Comparison of ENCODE assay signal across 8 mouse cellular contexts in the genomic region with DNA sequence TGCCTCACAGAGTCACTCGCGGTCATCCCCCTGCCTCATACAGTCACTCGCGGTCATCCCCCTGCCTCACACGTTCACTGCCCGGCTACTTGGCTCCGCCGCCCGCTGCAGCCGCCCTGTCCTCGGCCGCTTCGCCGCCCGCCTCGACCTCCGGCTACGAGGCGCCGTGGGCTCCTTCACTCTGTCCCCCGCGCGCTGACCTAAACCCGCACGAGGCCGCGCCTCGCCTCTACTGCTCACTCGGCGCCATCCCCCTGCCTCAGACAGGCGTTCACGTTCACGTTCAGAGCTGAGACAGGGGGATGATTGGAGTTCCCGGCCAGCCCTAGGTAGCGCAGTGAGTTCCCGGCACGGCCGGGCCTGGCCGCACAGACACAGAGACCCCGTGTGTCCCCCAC. TPM values are rescaled to one million over a fixed set of nuclear protein-coding genes. Genes with fewer than 3 reads are reported as not detected.
DNase-seq lines count a peak whose midpoint lies in the region; ATAC-seq and TF ChIP-seq lines count a peak whose summit lies in the region.
"Not testable (repeated sequence)": the region's sequence is repeated elsewhere in the genome, so short reads cannot be mapped to it uniquely, and the experiment has no call there.

No protein-coding gene starts in this region.

- not testable (repeated sequence) for H3K9me3 ChIP-seq in embryonic facial prominence, embryonic 15.5 days (replicated peaks); hindbrain, embryonic 12.5 days (replicated peaks); midbrain, embryonic 16.5 days (replicated peaks; ENCODE audit: control insufficient read depth, low read length, poor library complexity, severe bottlenecking); stomach, embryonic 16.5 days (replicated peaks; ENCODE audit: control insufficient read depth, low read length)

- peak overlapping the region; percentile 41 for H3K4me2 ChIP-seq in embryonic facial prominence, embryonic 15.5 days (replicated peaks)
- peak overlapping the region; percentile 47 for H3K4me2 ChIP-seq in hindbrain, embryonic 12.5 days (replicated peaks)
- peak overlapping the region; percentile 54 for H3K4me2 ChIP-seq in midbrain, embryonic 16.5 days (ENCODE audit: low read length)
- peak overlapping the region; percentile 66 for H3K4me2 ChIP-seq in stomach, embryonic 16.5 days (ENCODE audit: low read depth, low read length)

- DNase-seq in Patski (ENCODE audit: low read depth, low spot score); lung, adult 2 months: not testable (repeated sequence)
- DNase-seq in gastrocnemius, postnatal 10 days, result peak; percentile 73
- peak in 1 of 2 experiments; percentile 66 for DNase-seq in layer of hippocampus, adult 2 months (ENCODE audit: low spot score in 2 of 2)

- peak; percentile 1 for ATAC-seq in Patski
- not testable (repeated sequence) for ATAC-seq in embryonic facial prominence, embryonic 15.5 days (ENCODE audit: insufficient number of reproducible peaks, low FRiP score, low TSS enrichment, low read depth); hindbrain, embryonic 12.5 days (ENCODE audit: low FRiP score); midbrain, embryonic 16.5 days
- ATAC-seq in stomach, embryonic 16.5 days (ENCODE audit: insufficient read depth, low FRiP score), result 0 out of 2 replicates have a peak, but pooled peaks have one; percentile 2

- in situ Hi-C loops in Patski (cut with MboI; ENCODE audit: low pct_unique_long_range_greater_than_20kb), result not testable (repeated sequence)

- H3K27me3 ChIP-seq in Patski; embryonic facial prominence, embryonic 15.5 days; hindbrain, embryonic 12.5 days; midbrain, embryonic 16.5 days (ENCODE audit: control insufficient read depth, insufficient read depth, low read depth, low read length); stomach, embryonic 16.5 days (ENCODE audit: control insufficient read depth, insufficient read depth, low read length): not testable (repeated sequence)

- TF ChIP-seq CTCF in Patski (IDR thresholded peaks at IDR 0.05); layer of hippocampus, adult 2 months (conservative IDR thresholded peaks at IDR 0.05); lung, adult 2 months (IDR thresholded peaks at IDR 0.05; ENCODE audit: insufficient read depth, low read length): not testable (repeated sequence)

- CTCF ChIA-PET in Patski (lab: Charles Lee), result not testable (repeated sequence)

- H3K36me3 ChIP-seq in embryonic facial prominence, embryonic 15.5 days; hindbrain, embryonic 12.5 days; midbrain, embryonic 16.5 days (ENCODE audit: control insufficient read depth, insufficient read depth, low read length); stomach, embryonic 16.5 days (ENCODE audit: control insufficient read depth, insufficient read depth, low read length): not testable (repeated sequence)

- POLR2A ChIA-PET in Patski (lab: Charles Lee), result not testable (repeated sequence)

- not testable (repeated sequence) for TF ChIP-seq POLR2A in lung, adult 2 months (IDR thresholded peaks at IDR 0.05; ENCODE audit: borderline replicate concordance, extremely low read depth, low read depth, low read length)

- not testable (repeated sequence) for H3K9ac ChIP-seq in embryonic facial prominence, embryonic 15.5 days; hindbrain, embryonic 12.5 days
- H3K9ac ChIP-seq in midbrain, embryonic 16.5 days (ENCODE audit: low read depth, low read length), result peak overlapping the region; percentile 57
- peak overlapping the region; percentile 57 for H3K9ac ChIP-seq in stomach, embryonic 16.5 days (ENCODE audit: low read length)

- not testable (repeated sequence) for H3K4me1 ChIP-seq in embryonic facial prominence, embryonic 15.5 days; hindbrain, embryonic 12.5 days; lung, adult 2 months (ENCODE audit: control insufficient read depth, insufficient read depth, low read length); midbrain, embryonic 16.5 days (ENCODE audit: control insufficient read depth, insufficient read depth, low read length); stomach, embryonic 16.5 days (ENCODE audit: control insufficient read depth, insufficient read depth, low read length)

- WGBS in embryonic facial prominence, embryonic 15.5 days, result 45% methylated on average over 4 of the region's 40 CpGs
- 26% methylated on average over 4 of the region's 40 CpGs for WGBS in hindbrain, embryonic 12.5 days
- WGBS in lung, adult 2 months, result 0% methylated on average over 1 of the region's 40 CpGs
- WGBS in midbrain, embryonic 16.5 days, result 7% methylated on average over 3 of the region's 40 CpGs
- WGBS in stomach, embryonic 16.5 days, result 23% methylated on average over 19 of the region's 40 CpGs

- not testable (repeated sequence) for H3K27ac ChIP-seq in embryonic facial prominence, embryonic 15.5 days (replicated peaks)
- H3K27ac ChIP-seq in hindbrain, embryonic 12.5 days, result peak overlapping the region; percentile 77; the same call in 1 of the 2 replicates
- peak overlapping the region; percentile 67 for H3K27ac ChIP-seq in layer of hippocampus, adult 2 months
- H3K27ac ChIP-seq in midbrain, embryonic 16.5 days (ENCODE audit: low read length), result peak overlapping the region; percentile 72
- H3K27ac ChIP-seq in stomach, embryonic 16.5 days (ENCODE audit: low read length), result peak overlapping the region; percentile 49; the same call in 1 of the 2 replicates

- peak overlapping the region; percentile 24 for H3K4me3 ChIP-seq in embryonic facial prominence, embryonic 15.5 days (replicated peaks)
- H3K4me3 ChIP-seq in hindbrain, embryonic 12.5 days, result peak overlapping the region; percentile 23; the same call in 1 of the 2 replicates
- H3K4me3 ChIP-seq in layer of hippocampus, adult 2 months, result peak overlapping the region; percentile 46
- peak overlapping the region; percentile 50 for H3K4me3 ChIP-seq in lung, adult 2 months (replicated peaks; ENCODE audit: extremely low read depth, low read depth, low read length)
- H3K4me3 ChIP-seq in midbrain, embryonic 16.5 days (ENCODE audit: low read depth, low read length), result peak overlapping the region; percentile 37
- H3K4me3 ChIP-seq in stomach, embryonic 16.5 days (replicated peaks; ENCODE audit: low read length), result peak overlapping the region; percentile 45

RNA-seq across cellular contexts. Expression of a gene that starts 12.0 kb away (rescaled TPM):
- polyA plus RNA-seq in Patski (2021), result 110 TPM
- 190 and 192 TPM in 2 replicates for polyA plus RNA-seq in embryonic facial prominence, embryonic 15.5 days (2015; fragmentation: Nextera tagmentation; extraction: Ambion mirVana)
- total RNA-seq in gastrocnemius, postnatal 10 days (2021), result 10 to 100 TPM; 47.0 to 72.9 TPM
- 169 and 249 TPM in 2 replicates for polyA plus RNA-seq in hindbrain, embryonic 12.5 days (2016; fragmentation: Nextera tagmentation; extraction: Ambion mirVana)
- total RNA-seq in layer of hippocampus, adult 2 months (2021), result 100 to 1,000 TPM; 208 to 264 TPM
- 528 and 535 TPM in 2 replicates for polyA plus RNA-seq in lung, adult 2 months (2012; rRNA removed)
- 124 and 217 TPM in 2 replicates for polyA plus RNA-seq in midbrain, embryonic 16.5 days (2015; fragmentation: Nextera tagmentation; extraction: Ambion mirVana)
- 124 and 172 TPM in 2 replicates for polyA plus RNA-seq in stomach, embryonic 16.5 days (2015; fragmentation: Nextera tagmentation; extraction: Ambion mirVana)
